Mouse (Mus musculus) ES-Bruce4 (cell line): ENCODE data around the gene Ttpal.

Source experiments
- CTCF ChIP-seq: IDR thresholded peaks from one replicate; pipeline ENCODE4 v1.8.1; 2011; ENCODE audit warnings: low read depth, low read length
- EP300 ChIP-seq: IDR thresholded peaks from 2 replicates; pipeline ENCODE4 v1.6.1; 2011; ENCODE audit warnings: low read depth, low read length; ENCODE audit not compliant: insufficient read depth
- POLR2A ChIP-seq: IDR thresholded peaks from one replicate; pipeline ENCODE4 v1.8.1; 2011; ENCODE audit warnings: low read length; ENCODE audit not compliant: insufficient read depth

GRCm38 (mm10) chr2:163583226-163584087 is 18.7 kb upstream of the Ttpal start:
- TF ChIP-seq EP300 (no peak), CTCF (no peak), POLR2A (no peak)
